In genomic region chr6:148761475-148761874, GRCm38 (mm10) we compare ENCODE assay signal across 15 mouse cellular contexts.
"Had no signal": no experiment of that assay in that cellular context is flagged by ENCODE, and none has a peak within 500 bp of the region (broad histone marks: within the 10 kb centered on the region; RNA-seq: fewer than 3 reads in every experiment).

No protein-coding gene starts in this region.

- H3K4me2 ChIP-seq: limb, embryonic 13.5 days; liver, embryonic 12.5 days; lung, embryonic 14.5 days; midbrain, embryonic 13.5 days; neural tube, embryonic 12.5 days had no signal

- ATAC-seq: liver, embryonic 12.5 days; midbrain, embryonic 13.5 days had no signal

- H3K9me3 ChIP-seq: limb, embryonic 13.5 days; liver, embryonic 12.5 days; midbrain, embryonic 13.5 days; neural tube, embryonic 12.5 days had no signal

- H3K27ac ChIP-seq: layer of hippocampus, adult 2 months; limb, embryonic 13.5 days; liver, embryonic 12.5 days; midbrain, embryonic 13.5 days; neural tube, embryonic 12.5 days had no signal

- H3K4me3 ChIP-seq: layer of hippocampus, adult 2 months; limb, embryonic 13.5 days; liver, embryonic 12.5 days; midbrain, embryonic 13.5 days; myocyte; neural tube, embryonic 12.5 days had no signal

- H3K36me3 ChIP-seq: limb, embryonic 13.5 days; liver, embryonic 12.5 days; midbrain, embryonic 13.5 days; neural tube, embryonic 12.5 days had no signal

- H3K4me1 ChIP-seq: limb, embryonic 13.5 days; liver, embryonic 12.5 days; midbrain, embryonic 13.5 days; neural tube, embryonic 12.5 days had no signal

- DNase-seq: kidney, adult 9 months; kidney, postnatal 10 days; kidney, postnatal 4 days; left cerebral cortex, postnatal 4 days; lung, embryonic 14.5 days; lung, postnatal 10 days; lung, postnatal 4 days; thymus, adult 18-20 months; thymus, postnatal 14 days had no signal

- H3K9ac ChIP-seq: limb, embryonic 13.5 days; liver, embryonic 12.5 days; lung, embryonic 14.5 days; midbrain, embryonic 13.5 days; neural tube, embryonic 12.5 days had no signal

- H3K27me3 ChIP-seq: limb, embryonic 13.5 days; liver, embryonic 12.5 days; midbrain, embryonic 13.5 days; neural tube, embryonic 12.5 days had no signal
